Comparison of ENCODE assay signal across 20 mouse cellular contexts in the genomic region with DNA sequence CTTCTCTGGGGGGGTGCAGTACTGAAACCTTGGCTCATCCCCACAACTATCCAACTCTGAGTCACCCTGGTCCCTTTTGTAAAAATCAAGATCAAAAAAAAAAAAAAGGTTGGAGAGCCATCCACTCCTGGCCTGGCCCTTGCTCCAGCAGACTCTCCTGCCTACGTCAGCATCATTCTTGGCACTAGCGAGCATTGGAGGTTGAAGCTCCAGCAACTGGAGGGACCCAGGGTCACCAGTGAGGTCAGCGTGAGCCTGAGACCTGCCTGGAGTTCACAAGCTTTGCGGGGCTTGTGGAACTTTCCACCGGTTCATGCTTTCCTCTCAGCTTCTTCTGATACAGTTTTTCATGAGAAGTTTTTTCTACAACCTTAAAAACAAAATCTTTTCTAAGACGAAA. TPM values are rescaled to one million over a fixed set of nuclear protein-coding genes. Genes with fewer than 3 reads are reported as not detected.
DNase-seq lines count a peak whose midpoint lies in the region; ATAC-seq lines count a peak whose summit lies in the region.
"Had no signal": no experiment of that assay in that cellular context is flagged by ENCODE, and none has a peak within 500 bp of the region (broad histone marks: within the 10 kb centered on the region; RNA-seq: fewer than 3 reads in every experiment).

No protein-coding gene starts in this region.

- no peak overlapping the region for H3K9ac ChIP-seq in heart, embryonic 12.5 days
- H3K9ac ChIP-seq: forebrain, embryonic 12.5 days; hindbrain, embryonic 12.5 days; limb, embryonic 12.5 days; liver, embryonic 14.5 days; lung, embryonic 15.5 days had no signal

- no peaks in the 10 kb centered on the region for H3K9me3 ChIP-seq in heart, embryonic 12.5 days (replicated peaks)
- H3K9me3 ChIP-seq in embryonic facial prominence, embryonic 10.5 days: no peaks in the 10 kb centered on the region
- H3K9me3 ChIP-seq: forebrain, embryonic 12.5 days; hindbrain, embryonic 12.5 days; limb, embryonic 12.5 days; lung, embryonic 15.5 days; midbrain, embryonic 10.5 days had no signal

- peaks cover 26% of the 10 kb centered on the region for H3K4me1 ChIP-seq in heart, embryonic 12.5 days (replicated peaks)
- H3K4me1 ChIP-seq in embryonic facial prominence, embryonic 10.5 days: peaks cover 15% of the 10 kb centered on the region
- H3K4me1 ChIP-seq: lung, embryonic 15.5 days had no signal

- no peaks in the 10 kb centered on the region for H3K36me3 ChIP-seq in heart, embryonic 12.5 days
- no peaks in the 10 kb centered on the region for H3K36me3 ChIP-seq in embryonic facial prominence, embryonic 10.5 days (replicated peaks)
- H3K36me3 ChIP-seq: forebrain, embryonic 12.5 days; hindbrain, embryonic 12.5 days; limb, embryonic 12.5 days; lung, embryonic 15.5 days; midbrain, embryonic 10.5 days had no signal

- peak; percentile 93 for DNase-seq in heart, adult 11 months
- peak; percentile 52 to 65 for DNase-seq in kidney, adult 8-10 months
- DNase-seq in kidney, postnatal 14 days: no peak
- DNase-seq in adrenal gland, postnatal 14 days: peak; percentile 65
- DNase-seq in kidney, postnatal 36 days: peak; percentile 70 to 72
- DNase-seq in embryonic facial prominence, embryonic 10.5 days (ENCODE audit: low spot score): no peak
- DNase-seq: cerebellum, adult 9-10 months; retina, postnatal 1 day had no signal

- no peak overlapping the region for H3K4me2 ChIP-seq in heart, embryonic 12.5 days
- H3K4me2 ChIP-seq: forebrain, embryonic 12.5 days; hindbrain, embryonic 12.5 days; limb, embryonic 12.5 days; lung, embryonic 15.5 days had no signal

- WGBS in heart, embryonic 12.5 days: 79% methylated on average over 6 of the region's 6 CpGs
- 88% methylated on average over 6 of the region's 6 CpGs for WGBS in embryonic facial prominence, embryonic 10.5 days

- no peak overlapping the region for H3K4me3 ChIP-seq in heart, embryonic 12.5 days
- no peak overlapping the region for H3K4me3 ChIP-seq in embryonic facial prominence, embryonic 10.5 days
- H3K4me3 ChIP-seq: forebrain, embryonic 12.5 days; hindbrain, embryonic 12.5 days; limb, embryonic 12.5 days; lung, embryonic 15.5 days; midbrain, embryonic 10.5 days had no signal

- H3K27me3 ChIP-seq in heart, embryonic 12.5 days (replicated peaks): no peaks in the 10 kb centered on the region
- H3K27me3 ChIP-seq in embryonic facial prominence, embryonic 10.5 days (replicated peaks; ENCODE audit: low read depth, poor library complexity, severe bottlenecking): no peaks in the 10 kb centered on the region
- H3K27me3 ChIP-seq: forebrain, embryonic 12.5 days; lung, embryonic 15.5 days had no signal

- no peak for ATAC-seq in heart, embryonic 12.5 days (ENCODE audit: insufficient number of reproducible peaks, low FRiP score)

- no peak overlapping the region for H3K27ac ChIP-seq in heart, embryonic 12.5 days (ENCODE audit: poor library complexity, severe bottlenecking)
- no peak overlapping the region for H3K27ac ChIP-seq in embryonic facial prominence, embryonic 10.5 days (replicated peaks)
- H3K27ac ChIP-seq: forebrain, embryonic 12.5 days; hindbrain, embryonic 12.5 days; limb, embryonic 12.5 days; liver, embryonic 14.5 days; lung, embryonic 15.5 days; macrophage; midbrain, embryonic 10.5 days had no signal

RNA-seq across cellular contexts. Expression of a gene that starts 13.1 kb away (rescaled TPM):
- polyA plus RNA-seq in heart, embryonic 12.5 days (2016; fragmentation: Nextera tagmentation; extraction: Ambion mirVana): not detected in 2 replicates
- total RNA-seq in adrenal gland, postnatal 14 days (2021): not detected in 2 replicates
- not detected in 2 replicates for polyA plus RNA-seq in embryonic facial prominence, embryonic 10.5 days (2016; fragmentation: Nextera tagmentation; extraction: Ambion mirVana)
- total RNA-seq: common myeloid progenitor, adult 5-6 weeks; granulocyte monocyte progenitor cell, adult 5-6 weeks had no signal
- polyA plus RNA-seq: embryonic facial prominence, embryonic 11.5 days; limb, embryonic 12.5 days; liver, embryonic 14.5 days; lung, embryonic 15.5 days; macrophage; midbrain, embryonic 10.5 days; stomach, embryonic 16.5 days had no signal

RNA-seq across cellular contexts. Expression of a gene that starts 29.3 kb away (rescaled TPM):
- 6.5 and 6.9 TPM in 2 replicates for polyA plus RNA-seq in heart, embryonic 12.5 days (2016; fragmentation: Nextera tagmentation; extraction: Ambion mirVana)
- total RNA-seq in adrenal gland, postnatal 14 days (2021): 135 and 224 TPM in 2 replicates
- 6.2 and 6.7 TPM in 2 replicates for polyA plus RNA-seq in embryonic facial prominence, embryonic 10.5 days (2016; fragmentation: Nextera tagmentation; extraction: Ambion mirVana)

Comparison
In these comparisons a context has a peak if more than half of its experiments do, and no peak if none do; other contexts are left out.
1. DNase-seq: peak in heart, adult 11 months (single experiment), kidney, adult 8-10 months (2 of 2), adrenal gland, postnatal 14 days (single experiment) and kidney, postnatal 36 days (2 of 2); none in kidney, postnatal 14 days (single experiment) and embryonic facial prominence, embryonic 10.5 days (single experiment).